Mouse (Mus musculus) cerebellum, postnatal 10 days (tissue): ENCODE results near the gene Cirbp.
"Not testable (repeated sequence)": the region's sequence is repeated elsewhere in the genome, so short reads cannot be mapped to it uniquely, and the experiment has no call there.

ENCODE experiments used
- DNase-seq, 2 experiments: peaks; one replicate each; pipeline ENCODE4 v3.0.0; 2021; ENCODE audit warnings: mixed read lengths in 2 of 2

The Cirbp gene

GRCm38 (mm10) chr10:80179068-80180051, 13.6 kb downstream of the Cirbp start, which contains the start of gene Efna2:
Gene Efna2, plus strand, starts transcription at chr10:80179482.
- peak; percentile 72 to 80 for DNase-seq

GRCm38 (mm10) chr10:80180288-80180687, 14.5 kb downstream of the Cirbp start:
- no peak for DNase-seq

- DNase-seq = no peak
Measured at GRCm38 (mm10) chr10:80180823-80181222, 15.0 kb downstream of the Cirbp start.

- no peak for DNase-seq
Measured at GRCm38 (mm10) chr10:80182547-80182946, 16.8 kb downstream of the Cirbp start.

- no peak for DNase-seq
Measured at GRCm38 (mm10) chr10:80186649-80187048, 20.9 kb downstream of the Cirbp start.

GRCm38 (mm10) chr10:80187739-80188138, 22.0 kb downstream of the Cirbp start:
- no peak for DNase-seq

GRCm38 (mm10) chr10:80188453-80189024, 22.8 kb downstream of the Cirbp start:
- no peak for DNase-seq

- DNase-seq = no peak
Measured at GRCm38 (mm10) chr10:80189999-80190398, 24.2 kb downstream of the Cirbp start.

GRCm38 (mm10) chr10:80190491-80191051, 24.8 kb downstream of the Cirbp start:
- peak in 1 of 2 experiments; percentile 61 for DNase-seq

- DNase-seq = no peak
Measured at GRCm38 (mm10) chr10:80193976-80194375, 28.2 kb downstream of the Cirbp start.

GRCm38 (mm10) chr10:80194441-80194840, 28.7 kb downstream of the Cirbp start:
- no peak for DNase-seq

GRCm38 (mm10) chr10:80196167-80196566, 30.4 kb downstream of the Cirbp start:
- DNase-seq = no peak

- DNase-seq = no peak
Measured at GRCm38 (mm10) chr10:80196778-80197581, 31.2 kb downstream of the Cirbp start.

- peak; percentile 93 to 95 for DNase-seq
Measured at GRCm38 (mm10) chr10:80199440-80200008, 33.7 kb downstream of the Cirbp start.

- DNase-seq = no peak
Measured at GRCm38 (mm10) chr10:80200485-80200884, 34.7 kb downstream of the Cirbp start.

- no peak for DNase-seq
Measured at GRCm38 (mm10) chr10:80204055-80204454, 38.3 kb downstream of the Cirbp start.

- DNase-seq = no peak
Measured at GRCm38 (mm10) chr10:80207201-80207600, 41.4 kb downstream of the Cirbp start.

GRCm38 (mm10) chr10:80207676-80208075, 41.9 kb downstream of the Cirbp start:
- no peak for DNase-seq

- no peak for DNase-seq
Measured at GRCm38 (mm10) chr10:80208248-80208647, 42.5 kb downstream of the Cirbp start.

- peak; percentile 45 to 51 for DNase-seq
Measured at GRCm38 (mm10) chr10:80208841-80209371, 43.1 kb downstream of the Cirbp start.

GRCm38 (mm10) chr10:80211547-80212103, 45.8 kb downstream of the Cirbp start:
- DNase-seq = not testable (repeated sequence)
